Mouse (Mus musculus) regulatory T cell (primary cell): Measurements from ENCODE around the gene Cldn10.
"Not testable (repeated sequence)": the region's sequence is repeated elsewhere in the genome, so short reads cannot be mapped to it uniquely, and the experiment has no call there.

ENCODE experiments used
- in situ Hi-C: fragments of 300-600 bp; cut with MboI, MseI; formaldehyde crosslinking; loops from one replicate; pipeline ENCODE4 v1.15.1; 2025; ENCODE audit warnings: high pct_unique_total_duplicates

Cldn10 gene

DNA sequence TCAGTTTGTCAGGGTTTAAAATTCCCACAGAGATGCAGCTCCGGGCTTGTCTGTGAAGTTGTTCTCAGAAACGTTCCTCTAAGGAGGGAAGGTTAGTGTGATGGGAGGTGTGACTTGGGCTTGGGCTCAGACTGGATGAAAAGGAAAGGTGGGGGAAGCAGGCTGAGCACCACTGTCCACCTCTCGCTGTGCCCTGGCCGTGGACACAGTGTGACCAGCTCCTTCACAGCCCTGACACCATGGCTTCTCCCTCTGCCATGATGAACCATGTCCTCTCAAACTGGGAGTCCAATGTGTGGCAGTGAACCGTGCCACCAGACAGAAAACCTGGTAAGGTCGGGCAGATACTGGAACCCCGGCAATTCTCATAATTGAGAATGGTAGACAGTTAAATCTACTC is 6.1 kb upstream of the Cldn10 start:
- in situ Hi-C loops: no loop called here

DNA sequence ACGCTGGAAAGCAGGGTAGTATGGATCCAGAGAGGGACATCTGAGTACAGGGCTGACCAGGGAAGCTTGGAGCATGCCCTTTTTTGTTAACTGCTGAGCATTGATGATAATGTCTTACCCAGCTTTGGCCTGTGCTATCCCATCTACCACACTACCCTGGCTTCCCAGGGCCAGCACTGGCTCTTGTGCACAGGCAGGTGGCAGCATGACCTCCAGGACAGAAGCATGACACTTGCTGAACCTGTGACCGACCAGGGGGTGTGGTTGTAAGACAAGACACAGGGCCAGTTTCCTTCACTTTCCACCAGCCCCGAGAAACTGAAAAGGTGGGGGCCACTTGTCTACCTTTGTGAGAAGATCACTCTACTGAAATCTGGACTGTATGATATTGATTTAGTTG is 5.5 kb upstream of the Cldn10 start:
- in situ Hi-C loops: no loop called here

DNA sequence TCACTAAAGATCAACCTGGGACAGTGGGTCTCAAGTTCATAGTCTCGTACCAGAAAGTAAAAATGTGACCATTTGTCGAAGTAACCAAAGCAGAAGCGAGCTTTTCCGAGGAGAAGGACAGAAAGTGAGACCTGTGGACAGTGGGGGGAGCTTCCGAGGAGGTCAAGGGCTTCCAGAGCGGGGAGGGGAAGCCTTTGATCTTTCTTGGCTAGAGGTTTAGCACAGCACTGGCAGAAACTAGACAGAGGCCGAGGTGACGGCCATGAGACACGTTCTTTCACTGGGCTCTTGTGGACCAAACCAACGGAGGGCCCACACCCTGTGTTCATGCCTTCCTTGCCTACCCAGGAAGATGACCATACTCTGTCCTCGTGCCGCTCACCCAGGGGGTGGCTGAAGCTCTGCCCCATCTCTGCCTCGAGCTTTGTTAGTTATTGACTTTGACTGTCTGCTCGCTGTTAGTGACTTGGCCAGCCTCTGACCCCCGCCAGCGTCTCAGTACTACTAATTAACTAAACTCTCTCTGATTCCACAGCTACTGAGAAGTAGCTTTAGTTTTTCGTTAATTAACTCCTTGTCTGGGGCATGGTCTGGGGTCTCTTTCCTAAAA is 4.3 kb upstream of the Cldn10 start:
- in situ Hi-C loops: no loop called here

DNA sequence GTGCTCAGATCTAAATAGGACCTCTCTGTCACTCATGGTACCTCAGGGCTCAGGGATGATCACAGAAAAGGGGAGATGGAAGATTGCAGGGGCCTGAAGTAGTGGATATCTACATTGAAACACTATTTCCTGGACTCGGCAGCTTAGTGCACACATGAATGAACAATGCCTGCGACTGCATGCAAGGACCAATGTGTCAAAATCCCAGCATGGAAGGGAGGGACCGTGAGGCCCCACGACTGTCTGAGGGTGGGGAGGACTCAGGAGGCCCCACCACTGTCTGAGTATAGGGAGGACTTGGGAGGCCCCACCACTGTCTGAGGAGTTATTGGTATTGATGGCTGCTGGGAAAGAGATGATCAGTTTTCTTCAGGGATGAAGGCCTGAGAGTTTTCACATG is 2.5 kb downstream of the Cldn10 start:
- in situ Hi-C loops: no loop called here

DNA sequence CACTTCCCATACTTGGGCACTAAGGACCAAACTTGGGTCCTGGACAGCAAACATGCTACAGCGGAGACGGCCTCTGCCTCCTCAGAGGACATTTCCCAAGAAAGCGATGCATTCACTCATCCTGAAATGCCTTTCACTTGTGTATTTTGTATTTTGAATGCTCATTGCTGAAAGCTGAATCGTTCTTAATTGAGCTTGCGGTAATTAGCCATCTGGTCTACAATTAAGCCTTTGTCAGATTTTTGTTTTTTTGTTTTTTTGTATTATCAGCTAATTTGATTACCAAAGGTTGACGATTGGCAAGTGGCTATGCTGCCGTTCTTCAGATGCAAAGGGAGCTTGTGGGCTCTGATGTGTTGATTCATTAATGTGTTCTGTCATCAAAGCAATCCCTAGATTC is 5.2 kb downstream of the Cldn10 start:
- in situ Hi-C loops: no loop called here

DNA sequence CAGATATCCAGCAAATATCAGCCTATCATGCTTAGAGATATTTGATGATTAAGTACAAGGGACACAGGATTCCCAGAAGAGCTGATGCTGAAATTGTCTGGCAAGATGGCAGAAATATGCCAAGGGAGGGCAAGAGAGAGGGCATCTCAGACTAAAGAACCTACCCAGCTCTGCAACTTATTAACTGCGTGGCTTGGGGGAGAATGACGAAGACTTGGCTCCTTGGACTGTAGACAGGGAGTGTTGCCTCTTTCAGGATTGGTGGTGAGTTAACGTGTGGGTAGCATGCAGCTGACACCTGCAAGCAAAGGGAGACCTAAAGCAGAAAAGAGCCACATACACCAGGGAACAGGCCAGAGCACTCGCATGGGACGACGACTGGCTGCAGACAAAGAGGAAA is 5.7 kb downstream of the Cldn10 start:
- in situ Hi-C loops: no loop called here

DNA sequence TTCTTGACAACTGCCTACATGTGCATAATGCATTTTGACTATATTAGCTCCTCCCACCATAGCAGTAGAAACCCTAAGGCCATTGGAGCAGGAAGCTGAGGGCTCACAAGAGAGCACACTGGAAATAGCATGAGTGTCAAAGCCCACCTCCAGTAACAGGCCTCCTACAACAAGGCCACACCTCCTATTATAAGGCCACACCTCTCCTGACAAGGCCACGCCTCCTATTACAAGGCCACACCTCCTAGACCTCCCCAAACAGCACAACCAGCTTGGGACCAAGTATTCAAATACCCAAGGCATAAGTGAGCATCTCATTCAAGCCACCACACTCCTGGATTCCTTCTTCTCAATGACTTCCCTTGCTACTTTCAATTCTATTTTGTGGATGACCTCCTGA is 6.5 kb downstream of the Cldn10 start:
- in situ Hi-C loops: no loop called here

DNA sequence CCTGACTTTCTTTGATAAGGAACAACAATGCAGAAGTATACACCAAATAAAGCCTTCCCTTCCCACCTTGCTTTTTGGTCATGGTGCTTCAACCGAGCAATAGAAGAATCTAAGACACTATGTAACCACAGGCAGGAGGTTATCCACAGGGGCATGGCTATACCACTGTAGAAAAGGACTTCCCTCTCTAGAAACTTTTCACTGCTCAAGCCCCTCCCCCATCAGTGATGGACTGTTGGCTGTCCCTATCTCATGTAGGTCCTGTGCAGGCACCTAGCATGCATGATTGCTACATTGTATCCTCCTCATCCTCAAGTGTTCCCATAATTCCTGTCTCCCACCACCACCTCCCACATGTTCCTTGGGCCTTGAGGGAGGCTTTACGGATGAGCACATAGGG is 7.2 kb downstream of the Cldn10 start:
- in situ Hi-C loops: no loop called here

DNA sequence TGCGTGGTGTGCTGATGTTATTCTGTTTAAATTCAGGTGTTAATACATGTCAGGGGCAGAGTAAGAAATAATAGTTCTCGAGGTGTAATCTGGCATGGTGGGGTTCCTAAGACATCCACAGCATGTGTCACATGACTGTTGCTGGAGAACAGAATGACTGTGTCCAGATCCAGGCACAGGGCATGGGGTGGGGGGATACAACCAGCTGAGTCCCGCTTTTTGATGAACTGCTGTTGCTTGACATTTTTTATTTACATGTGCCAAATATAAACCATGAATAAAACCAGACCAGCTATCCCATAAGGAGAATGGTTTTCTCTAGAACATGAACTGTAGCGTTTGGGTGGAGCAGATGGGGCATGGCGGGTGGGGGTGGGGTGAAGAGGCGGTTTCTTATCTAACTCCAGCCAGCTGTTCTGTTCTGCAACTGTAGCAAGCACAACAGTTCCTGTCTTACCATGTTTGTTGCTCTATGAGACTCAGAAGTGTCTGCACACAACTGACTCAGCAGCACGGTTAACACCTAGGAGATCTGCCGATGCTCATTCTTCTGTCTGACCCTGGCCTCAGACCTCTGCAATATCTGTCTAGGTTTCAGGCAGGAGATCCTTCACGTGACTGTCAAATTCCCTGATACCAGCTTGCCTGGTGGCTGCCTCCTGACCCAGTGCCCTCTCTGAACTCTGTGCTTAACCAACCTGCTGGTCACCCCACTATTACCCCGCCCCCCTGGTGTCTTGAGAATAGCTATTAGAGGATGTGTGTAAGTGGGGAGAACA is 8.4 kb downstream of the Cldn10 start:
- in situ Hi-C loops: no loop called here

DNA sequence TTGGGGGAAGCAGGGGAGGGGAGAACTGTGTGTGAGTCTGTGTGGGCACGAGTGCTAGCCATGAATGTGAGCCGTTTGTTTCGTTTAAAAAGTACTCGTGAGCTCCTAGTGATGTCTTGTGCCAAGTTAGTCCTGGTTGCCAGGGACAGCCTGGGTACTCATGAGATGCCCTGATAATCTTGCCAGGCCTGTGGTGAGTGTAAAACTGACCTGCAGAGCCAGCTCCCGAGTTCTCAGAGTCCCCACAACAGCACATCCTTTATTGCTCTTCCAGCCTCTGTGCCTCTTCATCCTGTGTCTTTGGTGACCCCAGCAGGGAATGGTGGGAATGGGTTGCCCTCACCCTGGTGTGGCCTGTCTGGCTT is 9.0 kb downstream of the Cldn10 start:
- in situ Hi-C loops: no loop called here

DNA sequence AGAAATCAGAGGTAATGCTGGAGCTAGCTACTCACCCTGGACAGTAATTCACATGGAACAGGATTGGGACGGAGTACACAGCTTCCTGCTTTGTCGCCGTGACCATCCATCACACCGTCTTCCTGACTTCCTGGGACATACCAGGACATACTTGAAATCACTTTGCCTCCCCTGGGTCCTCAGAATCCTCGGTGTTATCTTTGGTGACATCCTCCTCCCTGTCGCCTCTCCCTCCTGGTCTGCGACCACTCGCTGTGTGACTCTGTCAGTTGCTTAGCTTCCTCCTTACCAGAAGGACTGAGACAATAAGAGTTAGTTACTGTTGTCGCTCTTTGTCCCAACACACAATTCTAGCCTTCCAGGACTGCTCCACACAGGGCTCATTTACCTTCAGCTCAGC is 9.6 kb downstream of the Cldn10 start:
- in situ Hi-C loops: no loop called here

DNA sequence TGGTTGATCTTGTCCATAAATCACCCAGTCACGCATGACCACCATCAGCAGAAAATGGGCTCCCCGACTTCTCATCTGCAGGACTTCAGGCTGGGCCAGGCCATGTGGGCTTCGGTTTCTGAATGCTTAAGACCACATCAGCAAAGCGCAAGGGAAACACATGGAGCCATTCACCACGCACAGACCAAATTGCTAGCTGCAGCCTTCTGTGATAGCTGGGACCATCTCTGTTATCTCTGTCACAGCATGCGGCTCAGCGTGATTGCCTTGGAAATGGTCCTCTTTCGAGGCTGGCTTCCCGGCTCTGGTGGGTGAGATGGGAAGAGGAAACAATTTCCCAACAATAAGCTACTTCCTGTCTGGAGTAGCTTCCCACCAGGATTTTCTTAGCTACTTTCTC is 12.2 kb downstream of the Cldn10 start:
- in situ Hi-C loops: no loop called here

DNA sequence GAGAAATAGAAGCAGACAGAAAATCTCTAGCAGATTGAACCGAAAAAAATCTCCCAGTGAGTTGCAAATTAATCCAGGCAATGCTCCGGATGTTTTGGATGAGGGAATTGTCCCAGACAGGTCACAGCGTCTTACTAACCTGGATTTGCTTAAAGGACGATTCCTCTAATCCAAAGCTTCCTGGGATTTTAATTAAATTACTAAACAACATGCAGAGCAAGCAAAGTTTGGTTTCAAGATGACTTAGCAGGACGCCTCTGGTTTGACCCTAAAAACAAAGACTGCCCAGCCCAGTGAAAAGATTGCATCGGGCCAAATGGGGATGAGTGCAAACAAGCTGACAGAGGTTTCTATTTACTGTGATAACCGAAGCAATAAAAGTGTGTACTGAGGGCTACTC is 16.2 kb downstream of the Cldn10 start:
- in situ Hi-C loops: no loop called here

DNA sequence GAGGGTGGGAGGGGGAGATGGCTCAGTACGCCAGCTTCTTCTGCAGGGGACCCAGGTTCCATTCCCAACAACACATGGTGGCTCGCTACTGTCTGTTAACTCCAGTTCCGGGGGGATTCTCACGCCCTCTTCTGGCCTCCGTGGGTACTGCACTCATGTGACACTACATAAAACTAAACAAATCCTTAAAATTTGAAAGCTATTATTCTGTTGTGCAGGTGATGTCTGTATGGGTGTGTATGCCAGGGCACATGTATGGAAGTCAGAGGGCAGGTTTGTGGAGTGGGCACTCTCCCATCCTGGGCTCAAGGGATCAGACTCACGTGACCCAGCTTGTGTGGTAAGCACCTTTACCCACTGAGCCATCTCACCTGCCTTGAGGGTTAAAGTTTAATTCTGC is 16.6 kb downstream of the Cldn10 start:
- in situ Hi-C loops: no loop called here

DNA sequence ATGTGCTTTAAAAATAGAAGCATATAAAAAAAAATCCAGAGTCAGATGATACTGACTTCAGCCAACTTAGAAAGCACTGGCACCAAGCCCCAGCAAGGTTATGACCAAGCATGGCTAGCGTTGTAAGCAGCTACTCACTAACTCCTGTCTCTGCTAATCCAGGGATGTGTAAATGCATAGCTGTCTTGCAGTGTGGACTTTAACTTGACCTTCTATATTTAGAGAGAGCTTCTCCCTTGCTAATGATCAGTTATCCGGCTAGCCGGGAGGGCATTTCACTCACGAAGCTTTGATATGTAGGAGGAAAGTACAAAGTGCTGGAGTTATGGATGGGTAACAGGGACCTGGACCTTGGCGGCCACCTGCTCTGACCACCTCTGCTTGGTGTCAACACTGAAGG is 19.9 kb downstream of the Cldn10 start:
- in situ Hi-C loops: no loop called here

DNA sequence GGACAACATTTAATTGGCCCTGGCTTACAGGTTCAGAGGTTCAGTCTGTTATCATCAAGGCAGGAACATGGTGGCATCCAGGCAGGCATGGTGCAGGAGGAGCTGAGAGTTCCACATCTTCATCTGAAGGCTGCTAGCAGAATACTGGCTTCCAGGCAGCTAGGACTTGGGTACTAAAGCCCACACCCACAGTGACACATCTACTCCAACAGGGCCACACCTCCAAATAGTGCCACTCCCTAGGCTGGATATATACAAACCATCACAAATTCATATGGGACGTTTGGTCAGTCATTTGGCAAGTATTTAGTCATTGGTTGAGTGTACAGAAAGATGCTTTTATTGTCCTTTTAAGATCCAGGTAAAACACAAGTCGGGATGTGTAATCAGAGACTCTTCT is 20.5 kb downstream of the Cldn10 start:
- in situ Hi-C loops: not testable (repeated sequence)

DNA sequence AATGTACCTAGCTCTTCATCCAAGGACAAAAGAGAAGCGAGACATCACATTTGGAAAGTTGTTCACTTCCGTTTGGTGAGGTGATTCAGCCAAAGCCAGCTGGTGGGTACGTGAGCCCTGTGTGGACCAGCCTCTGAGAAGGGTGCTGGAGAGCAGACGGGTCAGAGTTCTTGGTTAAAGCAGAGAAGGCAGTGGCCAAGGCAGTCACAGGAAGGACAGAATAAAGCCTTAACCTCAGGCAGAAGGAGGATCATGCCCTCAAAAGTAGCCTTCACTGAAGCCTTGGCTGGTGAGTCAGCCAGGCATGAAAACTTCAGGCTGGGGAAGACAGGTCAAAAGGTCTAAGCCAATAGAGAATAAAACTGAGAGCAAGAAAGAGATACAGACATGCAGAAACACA is 22.0 kb downstream of the Cldn10 start:
- in situ Hi-C loops: loop anchor here (10.0 kb wide), 1 partner anchor 215 kb away; no protein-coding TSS in a partner anchor

DNA sequence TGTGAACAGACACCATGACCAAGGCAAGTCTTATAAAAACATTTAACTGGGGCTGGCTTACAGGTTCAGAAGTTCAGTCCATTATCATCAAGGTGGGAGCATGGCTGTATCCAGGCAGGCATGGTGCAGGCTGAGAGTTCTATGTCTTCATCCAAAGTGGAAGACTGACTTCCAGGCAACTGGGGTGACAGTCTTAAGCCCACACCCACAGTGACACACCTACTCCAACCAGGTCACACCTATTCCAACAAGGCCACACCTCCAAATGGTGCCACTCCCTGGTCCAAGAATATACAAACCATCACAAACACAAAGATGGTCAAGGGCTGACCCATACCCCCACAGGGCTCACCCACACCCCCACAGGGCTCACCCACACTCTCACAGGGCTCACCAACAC is 23.5 kb downstream of the Cldn10 start:
- in situ Hi-C loops: loop anchor here (10.0 kb wide), 1 partner anchor 214 kb away; no protein-coding TSS in a partner anchor

DNA sequence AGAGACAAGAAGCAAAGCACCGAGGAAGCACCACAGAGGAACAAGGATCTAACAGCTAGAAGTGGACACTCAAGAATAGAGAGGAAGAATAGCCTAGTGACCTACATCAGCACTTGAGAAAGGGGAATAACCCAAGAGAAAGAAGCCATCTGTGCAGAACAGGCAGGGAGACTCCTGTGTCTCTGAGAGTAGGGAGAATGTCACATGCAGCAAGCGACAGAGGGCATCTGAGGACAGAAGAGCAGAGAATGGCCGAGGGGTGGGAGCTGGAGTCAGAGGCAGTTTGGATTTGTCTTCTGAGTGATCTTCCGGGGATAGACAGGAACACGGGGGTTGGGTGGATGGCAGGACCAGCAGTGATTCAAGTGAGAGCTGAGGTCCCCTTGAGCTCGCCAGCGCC is 25.4 kb downstream of the Cldn10 start:
- in situ Hi-C loops: loop anchor here (10.0 kb wide), 1 partner anchor 212 kb away; no protein-coding TSS in a partner anchor

DNA sequence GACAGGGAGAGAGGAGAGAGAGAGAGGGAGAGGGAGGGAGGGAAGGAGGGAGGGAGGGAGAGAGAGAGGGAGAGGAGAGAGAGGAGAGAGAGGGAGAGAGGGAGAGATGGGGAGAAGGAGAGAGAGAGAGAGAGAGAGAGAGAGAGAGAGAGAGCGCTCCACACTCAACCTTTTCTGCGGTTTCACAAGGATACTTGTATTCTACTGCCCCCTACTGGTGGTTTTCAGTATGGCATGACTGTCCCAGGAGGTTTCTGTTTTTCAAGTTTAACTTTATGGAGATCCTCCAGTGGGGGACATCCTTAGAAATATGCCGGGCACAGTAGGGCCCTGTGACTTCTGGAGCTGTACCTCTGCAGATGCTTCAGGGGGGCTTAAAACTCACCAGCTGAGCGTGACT is 28.8 kb downstream of the Cldn10 start:
- in situ Hi-C loops: loop anchor here (10.0 kb wide), 1 partner anchor 208 kb away; no protein-coding TSS in a partner anchor

DNA sequence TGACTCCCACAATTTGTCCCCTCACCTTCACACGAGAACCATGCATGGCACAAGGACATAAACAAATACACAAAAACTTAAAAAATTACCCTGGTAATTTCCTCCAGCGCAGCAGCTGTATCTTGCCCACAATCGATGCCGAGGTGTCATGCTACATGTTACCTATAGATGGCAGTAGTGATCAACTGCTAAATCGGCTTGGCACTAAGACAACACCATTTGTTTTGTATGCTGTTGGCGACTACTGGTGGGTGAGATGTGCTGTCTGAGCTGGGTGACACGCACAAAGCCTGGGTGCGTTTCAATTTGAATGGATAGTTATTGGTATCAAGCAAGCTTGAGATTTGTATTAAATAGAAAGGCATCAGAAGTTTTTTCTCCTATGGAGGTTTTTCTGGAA is 32.4 kb downstream of the Cldn10 start:
- in situ Hi-C loops: no loop called here

DNA sequence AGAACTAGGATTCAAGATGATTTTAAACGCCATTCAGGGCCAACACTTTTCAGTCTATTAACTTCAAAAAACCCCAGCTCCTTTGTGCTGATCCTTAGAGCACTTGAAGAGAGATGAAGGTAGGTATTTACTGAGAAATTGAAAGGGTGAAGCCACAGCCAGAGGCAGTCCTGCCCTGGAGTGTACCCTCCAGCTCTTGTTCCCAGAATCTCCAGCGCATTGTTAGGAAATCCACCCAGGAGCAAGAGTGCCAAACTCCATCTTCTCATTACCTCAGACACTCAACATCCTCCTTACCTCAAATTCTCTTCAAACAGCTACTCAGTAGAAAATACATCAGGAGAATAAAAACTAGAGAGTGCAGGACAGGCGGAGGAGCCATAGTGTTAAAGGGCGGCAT is 35.1 kb downstream of the Cldn10 start:
- in situ Hi-C loops: no loop called here

DNA sequence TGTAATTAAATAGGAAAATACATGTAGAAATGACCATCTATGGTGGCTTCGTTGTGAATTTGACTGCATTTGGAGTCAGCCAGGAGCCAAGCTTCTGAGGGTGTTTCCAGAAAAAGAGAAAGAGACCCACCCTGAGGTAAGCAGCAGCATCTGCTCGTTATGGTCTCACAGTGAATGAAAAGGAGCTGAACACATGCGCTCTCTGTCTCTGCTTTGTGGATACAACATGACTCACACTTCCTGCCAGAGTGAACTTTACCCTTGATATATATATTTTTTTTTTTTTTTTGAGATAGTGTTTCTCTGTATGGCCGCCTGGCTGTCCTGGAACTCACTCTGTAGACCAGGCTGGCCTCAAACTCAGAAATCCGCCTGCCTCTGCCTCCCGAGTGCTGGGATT is 35.6 kb downstream of the Cldn10 start:
- in situ Hi-C loops: no loop called here
